Mouse (Mus musculus): ENCODE data around the gene Cep63.

Cep63 gene

DNA sequence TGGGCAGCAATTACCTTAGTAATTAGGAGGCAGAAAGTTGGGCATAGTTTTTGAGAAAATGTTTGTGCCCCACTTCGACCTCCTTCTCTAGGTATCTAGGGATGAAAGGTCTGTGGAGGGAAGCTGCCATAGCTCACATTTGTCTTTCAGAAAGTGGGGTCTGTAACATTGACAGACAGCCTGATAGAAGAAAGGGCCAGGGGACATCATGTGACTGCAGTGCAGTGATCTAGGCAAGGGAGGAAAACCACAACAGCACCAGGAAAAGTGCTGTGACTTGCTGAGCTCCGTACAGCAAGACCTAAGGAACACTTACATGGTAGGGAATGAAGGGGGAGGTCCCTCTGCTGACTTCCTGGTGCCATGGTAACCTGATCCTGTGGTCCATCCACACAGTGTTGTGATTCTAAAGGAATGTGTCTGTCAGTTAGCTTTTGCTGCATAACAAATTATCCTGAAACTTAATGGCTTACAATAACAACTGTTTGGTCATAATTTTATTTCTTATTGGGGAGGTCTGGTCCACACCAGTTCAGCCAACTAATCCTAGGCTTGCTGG is 5.3 kb upstream of the Cep63 start:
- no peak for DNase-seq (ENCODE audit: low read depth)

DNA sequence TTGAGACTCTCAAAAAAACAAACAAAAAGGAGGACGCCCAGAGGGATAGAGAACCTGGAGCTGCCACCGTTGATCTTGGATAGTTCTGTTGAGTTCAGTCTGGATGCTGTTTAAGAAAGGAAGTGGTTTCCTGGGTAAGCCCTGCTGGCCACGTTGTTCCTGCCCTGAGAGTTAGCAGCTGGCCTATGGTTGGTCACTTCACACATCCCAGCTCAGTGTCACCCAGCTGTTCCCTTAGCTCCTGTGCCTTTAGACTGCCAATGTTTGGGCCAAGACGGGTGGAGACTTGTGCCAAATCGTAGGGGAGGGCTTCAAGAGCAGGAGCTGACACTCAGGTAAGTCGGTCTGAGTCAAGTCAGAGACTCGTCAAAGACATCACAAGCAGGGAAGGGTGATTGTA is 2.7 kb upstream of the Cep63 start:
- DNase-seq (ENCODE audit: low read depth), result no peak

GRCm38 (mm10) chr9:102627442-102627841 is 1.1 kb upstream of the Cep63 start:
- DNase-seq (ENCODE audit: low read depth), result no peak

- DNase-seq (ENCODE audit: low read depth), result no peak
These were observed 498 bp upstream of the Cep63 start for GRCm38 (mm10) chr9:102626839-102627225.

DNA sequence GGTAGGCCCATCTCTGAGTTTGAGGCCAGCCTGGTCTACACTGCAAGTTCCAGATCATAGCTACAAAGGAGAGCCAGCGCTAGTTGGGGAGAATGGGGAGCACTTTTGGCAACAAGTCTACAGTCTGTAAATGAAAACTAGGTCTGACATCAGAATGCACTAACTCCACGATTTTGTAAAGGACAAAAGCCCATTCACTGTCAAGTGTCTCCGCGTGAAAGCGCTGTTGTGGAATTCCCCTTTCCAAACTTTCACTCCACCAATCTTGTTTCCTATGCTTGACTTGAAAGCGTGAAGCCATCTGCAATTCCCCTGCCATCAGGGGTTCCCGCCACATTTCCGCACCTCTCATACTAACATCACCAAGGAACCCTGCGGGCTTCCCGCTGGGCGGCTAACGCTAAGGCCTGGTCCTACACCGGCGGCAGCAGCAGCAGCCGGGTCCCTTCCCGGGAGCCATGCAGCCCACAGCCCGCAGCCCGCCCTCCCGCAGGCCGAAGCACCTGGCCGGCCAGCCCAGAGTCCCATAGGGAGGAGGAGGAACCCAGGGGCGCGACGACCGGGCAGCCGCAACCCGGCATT is 842 bp downstream of the Cep63 start:
- DNase-seq (ENCODE audit: low read depth), result peak; percentile 82

DNA sequence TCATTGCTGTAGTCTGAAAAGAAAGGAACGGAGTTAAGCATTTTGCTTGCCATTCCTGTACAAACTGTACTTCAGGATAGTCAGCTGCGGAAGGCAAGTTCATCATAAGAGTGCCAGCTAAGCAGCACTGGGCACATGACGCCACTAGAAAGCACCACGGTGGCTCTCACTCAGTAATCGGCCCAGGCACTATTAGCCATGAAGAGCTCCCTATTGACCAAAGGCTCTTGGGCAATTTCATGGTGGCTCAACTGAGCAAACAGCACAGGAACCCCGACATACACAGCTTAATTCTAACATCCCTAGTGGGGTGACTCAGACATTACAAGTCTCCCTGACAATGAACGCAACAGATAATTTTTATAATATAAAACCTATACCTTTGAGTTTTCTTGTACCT is 2.8 kb downstream of the Cep63 start:
- no peak for DNase-seq (ENCODE audit: low read depth)

DNA sequence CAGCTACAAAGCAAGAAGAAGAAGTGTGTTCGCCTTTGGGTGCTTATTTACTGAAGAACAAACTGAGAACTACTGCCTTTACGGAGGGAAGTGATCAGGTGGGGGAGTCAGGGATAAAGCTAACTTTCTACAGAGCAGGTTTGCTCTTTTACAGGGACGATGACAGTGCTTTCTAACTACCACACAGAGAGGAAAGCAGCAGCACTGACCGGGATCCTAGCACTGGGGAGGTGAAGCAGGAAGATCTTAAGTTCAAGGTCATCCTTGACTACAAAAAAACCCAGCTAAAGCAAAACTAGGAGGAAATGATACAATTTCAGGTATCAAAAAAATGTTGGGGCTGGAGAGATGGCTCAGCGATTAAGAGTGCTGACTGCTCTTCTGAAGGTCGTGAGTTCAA is 3.5 kb downstream of the Cep63 start:
- no peak for DNase-seq (ENCODE audit: low read depth)

- DNase-seq (ENCODE audit: low read depth), result peak; percentile 85
These were observed 4.0 kb downstream of the Cep63 start for GRCm38 (mm10) chr9:102622192-102622857.

GRCm38 (mm10) chr9:102621385-102621784 is 4.9 kb downstream of the Cep63 start:
- DNase-seq (ENCODE audit: low read depth), result no peak

- DNase-seq (ENCODE audit: low read depth), result no peak
These were observed 10.1 kb downstream of the Cep63 start for GRCm38 (mm10) chr9:102616267-102616666.

GRCm38 (mm10) chr9:102615071-102615470 is 11.3 kb downstream of the Cep63 start:
- no peak for DNase-seq (ENCODE audit: low read depth)

- no peak for DNase-seq (ENCODE audit: low read depth)
These were observed 17.1 kb downstream of the Cep63 start for GRCm38 (mm10) chr9:102609221-102609620.

DNA sequence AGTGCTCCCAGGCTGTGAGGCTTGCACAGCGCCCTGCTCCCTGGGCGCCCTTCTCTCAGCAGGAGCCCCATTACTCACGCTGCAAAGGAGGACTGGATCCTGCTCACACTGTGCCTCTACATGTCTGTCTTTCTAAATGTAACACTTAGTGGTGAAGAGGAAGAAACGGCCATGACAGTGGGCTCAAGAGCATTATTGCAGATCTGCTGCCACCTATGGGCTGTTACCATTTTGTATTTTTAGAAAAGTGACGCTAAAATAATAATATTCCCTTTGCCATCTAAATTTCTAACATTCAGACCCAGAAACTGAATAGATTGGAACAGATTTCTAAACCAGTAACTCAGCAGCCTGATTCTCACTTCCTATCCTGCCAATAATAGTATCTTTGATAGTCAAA is 18.9 kb downstream of the Cep63 start:
- DNase-seq (ENCODE audit: low read depth), result peak; percentile 21

DNA sequence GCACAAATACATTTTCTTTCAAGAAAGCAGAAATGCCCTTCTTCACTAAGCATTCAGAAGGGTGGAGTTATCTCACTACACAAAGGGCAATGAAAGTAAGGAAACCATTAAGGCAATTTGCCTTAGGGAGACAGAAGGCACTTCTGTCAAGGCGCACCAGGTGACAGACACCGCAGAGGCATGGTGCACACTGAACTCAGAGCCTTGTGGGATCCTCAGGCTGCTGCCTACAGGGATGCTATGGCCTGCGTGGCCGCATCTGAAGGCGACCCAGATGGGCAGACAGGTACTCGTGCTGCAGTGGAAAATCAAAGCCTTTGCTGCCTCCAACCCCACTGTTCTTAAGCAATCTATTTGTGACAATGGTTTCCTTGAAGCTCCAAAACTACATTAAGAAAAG is 21.2 kb downstream of the Cep63 start:
- no peak for DNase-seq (ENCODE audit: low read depth)

DNA sequence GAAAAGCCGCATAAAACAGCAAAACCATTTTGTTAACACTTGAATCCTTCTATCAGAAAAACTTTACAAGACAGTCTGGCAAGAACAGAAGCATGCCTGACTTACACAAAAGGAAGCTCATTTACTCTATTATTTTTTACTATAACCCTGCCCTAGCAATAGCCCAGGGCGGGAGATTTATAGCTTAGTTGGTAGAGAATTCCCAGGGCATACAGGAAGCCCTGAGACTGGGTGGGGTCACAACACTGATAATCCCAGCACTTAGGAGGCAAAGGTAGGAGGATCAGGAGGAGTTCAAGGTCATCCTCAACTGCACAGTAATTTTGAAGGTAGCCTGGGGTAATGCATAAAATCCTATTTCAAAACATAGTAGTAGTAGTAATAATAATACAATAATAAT is 24.7 kb downstream of the Cep63 start:
- no peak for DNase-seq (ENCODE audit: low read depth)

- no peak for DNase-seq (ENCODE audit: low read depth)
These were observed 25.1 kb downstream of the Cep63 start for GRCm38 (mm10) chr9:102601187-102601586.

GRCm38 (mm10) chr9:102595662-102596436 is 30.5 kb downstream of the Cep63 start:
- DNase-seq (ENCODE audit: low read depth), result no peak

GRCm38 (mm10) chr9:102594667-102595393 is 31.5 kb downstream of the Cep63 start:
- no peak for DNase-seq (ENCODE audit: low read depth)

DNA sequence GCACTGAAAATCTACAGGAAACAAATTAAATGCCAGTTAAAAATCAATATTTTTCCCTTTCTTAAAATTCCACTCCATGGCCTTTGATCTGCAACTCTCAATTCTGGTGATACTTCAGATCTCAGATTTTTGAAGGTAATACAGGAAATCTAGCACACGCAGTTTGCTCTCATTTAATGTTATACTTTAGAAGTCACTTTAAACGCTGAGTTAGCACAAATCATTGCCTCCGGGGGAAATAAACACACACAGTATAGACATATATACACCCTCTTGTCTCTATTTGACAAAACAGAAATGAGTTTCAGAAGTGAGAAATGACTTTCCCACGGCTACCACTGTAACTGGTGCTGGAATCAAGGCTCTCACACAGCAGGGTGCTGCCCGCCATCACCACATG is 39.0 kb downstream of the Cep63 start:
- peak; percentile 27 for DNase-seq (ENCODE audit: low read depth)

GRCm38 (mm10) chr9:102581921-102582469 is 44.3 kb downstream of the Cep63 start:
- no peak for DNase-seq (ENCODE audit: low read depth)

- DNase-seq (ENCODE audit: low read depth), result peak; percentile 74
These were observed 48.9 kb downstream of the Cep63 start for GRCm38 (mm10) chr9:102577480-102577879.

GRCm38 (mm10) chr9:102572888-102573287 is 53.4 kb downstream of the Cep63 start:
- peak; percentile 76 for DNase-seq (ENCODE audit: low read depth)

Measured in induced T-regulatory cell, adult 2 months (primary cell).